Mouse (Mus musculus): Measurements from ENCODE around the gene Guk1. TPM values are rescaled to one million over a fixed set of nuclear protein-coding genes. Genes with fewer than 3 reads are reported as not detected.

Gene Guk1
- total and polyA plus RNA-seq, 3 experiments = 97.5 to 120 (median 113) TPM

- intact Hi-C loops (cut with DNase I) = no loop called here
- peak within 1 kb of the TSS; percentile 27 for H3K9ac ChIP-seq (ENCODE audit: low read depth, low read length)
- H3K27ac ChIP-seq = peak within 1 kb of the TSS; percentile 97
- peak within 1 kb of the TSS; percentile 58 for H3K4me3 ChIP-seq
- no peaks in the 10 kb centered on the region; the same call in 1 of the 2 replicates for H3K4me1 ChIP-seq (ENCODE audit: control insufficient read depth, insufficient read depth, low read length)
- 0 out of 2 replicates have a peak, but pooled peaks cover 3% of the 10 kb centered on the region for H3K36me3 ChIP-seq (ENCODE audit: control insufficient read depth, insufficient read depth, low read length)
- WGBS = 18% methylated on average over 44 of the region's 44 CpGs
- TF ChIP-seq EP300 (IDR thresholded peaks at IDR 0.05; ENCODE audit: insufficient read depth, low read depth, low read length) = no peak
- no peak; the same call in 1 of the 2 replicates for TF ChIP-seq POLR2A (IDR thresholded peaks at IDR 0.05; ENCODE audit: insufficient read depth, low read depth, low read length)
- TF ChIP-seq CTCF (IDR thresholded peaks at IDR 0.05) = no peak
- peak in 1 of 2 experiments; percentile 45 for DNase-seq
- peaks cover 9% of the 10 kb centered on the region; the same call in 1 of the 2 replicates for H3K27me3 ChIP-seq (ENCODE audit: control insufficient read depth, insufficient read depth, low read length)
- H3K79me2 ChIP-seq (replicated peaks; ENCODE audit: control insufficient read depth, insufficient read depth, low read length) = no peaks in the 10 kb centered on the region; the same call in none of the 2 replicates
These were observed 56.0 kb downstream of the Guk1 start, which contains the start of gene Obscn for GRCm38 (mm10) chr11:59135904-59136452. Gene Obscn, minus strand, starts transcription at chr11:59136402.

DNA sequence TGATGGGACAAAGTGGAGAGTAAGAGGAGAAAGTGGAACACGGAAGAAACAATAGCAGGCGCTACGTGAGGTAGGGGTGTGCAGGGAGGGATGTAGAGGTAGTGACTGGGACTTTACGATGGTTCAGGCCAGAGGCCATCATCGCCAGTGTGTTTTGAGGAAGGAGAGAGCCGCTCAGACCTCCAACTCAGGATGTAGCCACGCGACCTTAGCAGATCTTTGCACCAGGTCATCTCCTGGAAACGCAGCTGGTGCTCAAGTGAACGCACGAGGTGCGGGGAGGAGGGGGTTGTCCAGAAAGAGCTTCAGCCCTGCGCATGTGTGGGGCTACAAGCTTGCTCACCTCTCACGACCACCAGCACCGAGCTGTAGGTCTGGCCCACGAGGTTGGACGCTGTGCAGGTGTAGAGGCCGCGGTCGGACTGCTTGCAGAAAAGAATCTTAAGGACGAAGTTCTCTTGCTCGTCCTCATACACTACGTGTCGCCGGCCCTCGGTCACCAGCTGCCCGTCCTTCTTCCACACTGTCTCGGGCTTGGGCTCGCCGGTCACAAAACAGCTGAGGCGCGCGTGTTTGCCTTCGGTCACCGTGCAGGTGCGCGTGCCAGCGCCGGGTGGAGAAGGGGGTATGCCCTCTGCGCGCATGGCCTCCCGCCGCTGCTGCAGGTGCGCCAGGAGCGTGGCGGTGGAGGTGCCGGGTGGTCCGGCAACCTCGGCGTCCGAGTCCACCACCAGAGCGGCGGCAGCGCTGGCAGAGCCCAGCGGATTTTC, 56.8 kb downstream of the Guk1 start:
- TF ChIP-seq POLR2A (IDR thresholded peaks at IDR 0.05; ENCODE audit: insufficient read depth, low read depth, low read length) = no peak
- TF ChIP-seq EP300 (IDR thresholded peaks at IDR 0.05; ENCODE audit: insufficient read depth, low read depth, low read length) = no peak
- TF ChIP-seq CTCF (IDR thresholded peaks at IDR 0.05) = no peak
- Histone ChIP-seq H3K79me2 (replicated peaks; ENCODE audit: control insufficient read depth, insufficient read depth, low read length) (no peaks in the 10 kb centered on the region; the same call in none of the 2 replicates), H3K4me3 (peak overlapping the region; percentile 10; the same call in 1 of the 2 replicates), H3K27me3 (ENCODE audit: control insufficient read depth, insufficient read depth, low read length) (peaks cover 9% of the 10 kb centered on the region; the same call in 1 of the 2 replicates), H3K4me1 (ENCODE audit: control insufficient read depth, insufficient read depth, low read length) (peaks cover 1% of the 10 kb centered on the region; the same call in 1 of the 2 replicates), H3K9ac (ENCODE audit: low read depth, low read length) (peak overlapping the region; percentile 27; the same call in 1 of the 2 replicates), H3K27ac (no peak overlapping the region), H3K36me3 (ENCODE audit: control insufficient read depth, insufficient read depth, low read length) (0 out of 2 replicates have a peak, but pooled peaks cover 3% of the 10 kb centered on the region)
- WGBS = 11% methylated on average over 55 of the region's 55 CpGs
- intact Hi-C loops (cut with DNase I) = no loop called here
- DNase-seq = no peak

DNA sequence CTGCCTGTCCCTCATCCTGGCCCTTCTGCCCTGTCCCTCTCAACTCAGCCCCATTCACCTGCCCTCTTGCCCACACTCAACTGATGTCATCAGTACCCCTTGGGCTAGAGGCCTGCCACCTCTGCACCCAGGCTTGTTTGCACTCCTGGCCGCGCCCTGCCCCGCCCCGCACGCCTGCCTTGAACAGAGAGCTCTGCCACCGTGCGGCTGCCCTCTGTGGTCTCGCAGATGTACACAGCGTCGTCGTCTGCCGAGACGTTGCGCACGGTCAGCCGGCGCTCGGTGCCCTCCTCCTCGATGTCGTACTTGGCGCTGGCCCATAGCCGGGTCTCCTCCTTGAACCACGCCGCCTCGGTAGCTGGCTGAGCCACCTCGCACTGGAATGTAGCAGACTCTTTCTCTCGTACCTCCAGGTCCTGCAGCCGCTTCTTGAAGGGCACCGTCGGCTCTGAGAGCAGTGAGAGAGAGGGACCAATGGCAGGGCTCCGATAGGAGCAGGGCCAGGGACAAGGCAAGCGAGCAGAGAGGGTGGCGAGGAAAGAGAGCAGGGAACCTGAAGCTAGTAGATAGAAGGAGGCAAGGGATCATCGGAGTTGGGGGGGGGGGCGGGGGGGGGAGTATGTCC, 57.5 kb downstream of the Guk1 start:
- 8% methylated on average over 34 of the region's 35 CpGs for whole genome bisulfite sequencing
- intact Hi-C loops (cut with DNase I) = no loop called here
- Histone ChIP-seq H3K27me3 (ENCODE audit: control insufficient read depth, insufficient read depth, low read length) (peaks cover 9% of the 10 kb centered on the region; the same call in 1 of the 2 replicates), H3K27ac (no peak overlapping the region), H3K4me3 (0 out of 2 replicates have a peak overlapping the region, but pooled peaks have one; percentile 6), H3K79me2 (replicated peaks; ENCODE audit: control insufficient read depth, insufficient read depth, low read length) (no peaks in the 10 kb centered on the region; the same call in none of the 2 replicates), H3K36me3 (ENCODE audit: control insufficient read depth, insufficient read depth, low read length) (0 out of 2 replicates have a peak, but pooled peaks cover 3% of the 10 kb centered on the region), H3K4me1 (ENCODE audit: control insufficient read depth, insufficient read depth, low read length) (peaks cover 1% of the 10 kb centered on the region; the same call in 1 of the 2 replicates), H3K9ac (ENCODE audit: low read depth, low read length) (peak overlapping the region; percentile 20; the same call in 1 of the 2 replicates)
- no peak for DNase-seq
- TF ChIP-seq POLR2A (IDR thresholded peaks at IDR 0.05; ENCODE audit: insufficient read depth, low read depth, low read length) = no peak
- TF ChIP-seq CTCF (IDR thresholded peaks at IDR 0.05) = no peak
- TF ChIP-seq EP300 (IDR thresholded peaks at IDR 0.05; ENCODE audit: insufficient read depth, low read depth, low read length) = no peak

Other genes starting within 250 kb of the Guk1 start
- 1 to 10 TPM in 1 of 2 experiments, under 1 TPM in 1; 0.81 to 1.1 TPM for gene Hist3h2ba, start 243.3 kb downstream of the Guk1 start, total RNA-seq (2021)
- 0.67 and 1.5 TPM in 2 replicates for gene Hist3h2ba, start 243.3 kb downstream of the Guk1 start, polyA plus RNA-seq (2012; rRNA removed)
- 10 to 100 TPM; 13.6 to 14.0 TPM for gene Hist3h2a, start 237.5 kb downstream of the Guk1 start, total RNA-seq (2021)
- 12.6 and 15.4 TPM in 2 replicates for gene Hist3h2a, start 237.5 kb downstream of the Guk1 start, polyA plus RNA-seq (2012; rRNA removed)
- gene Trim17, start 237.5 kb downstream of the Guk1 start, total RNA-seq (2021) = under 1 TPM in 1 of 2 experiments, not detected in 1; 0.07 TPM
- gene Trim17, start 237.5 kb downstream of the Guk1 start, polyA plus RNA-seq (2012; rRNA removed) = 0.20 and 0.37 TPM in 2 replicates
- gene Trim11, start 214.1 kb downstream of the Guk1 start, total RNA-seq (2021) = 10 to 100 TPM; 11.9 to 14.0 TPM
- 14.3 and 19.4 TPM in 2 replicates for gene Trim11, start 214.1 kb downstream of the Guk1 start, polyA plus RNA-seq (2012; rRNA removed)
- 100 to 1,000 TPM; 667 to 894 TPM for gene Obscn, start 55.8 kb downstream of the Guk1 start, total RNA-seq (2021)
- 315 and 368 TPM in 2 replicates for gene Obscn, start 55.8 kb downstream of the Guk1 start, polyA plus RNA-seq (2012; rRNA removed)
- gene Iba57, start 28.5 kb downstream of the Guk1 start, total RNA-seq (2021) = 10 to 100 TPM; 14.8 to 17.9 TPM
- 10.6 and 11.8 TPM in 2 replicates for gene Iba57, start 28.5 kb downstream of the Guk1 start, polyA plus RNA-seq (2012; rRNA removed)
- under 1 TPM; 0.45 to 0.57 TPM for gene Gjc2, start 9.0 kb downstream of the Guk1 start, total RNA-seq (2021)
- 0.72 and 0.73 TPM in 2 replicates for gene Gjc2, start 9.0 kb downstream of the Guk1 start, polyA plus RNA-seq (2012; rRNA removed)
- 100 to 1,000 TPM; 113 to 117 TPM for gene Mrpl55, start 10.3 kb upstream of the Guk1 start, total RNA-seq (2021)
- gene Mrpl55, start 10.3 kb upstream of the Guk1 start, polyA plus RNA-seq (2012; rRNA removed) = 78.1 and 110 TPM in 2 replicates
- 1 to 10 TPM; 8.4 to 9.4 TPM for gene 2310033P09Rik, start 16.1 kb upstream of the Guk1 start, total RNA-seq (2021)
- 10.7 and 12.1 TPM in 2 replicates for gene 2310033P09Rik, start 16.1 kb upstream of the Guk1 start, polyA plus RNA-seq (2012; rRNA removed)
- gene Arf1, start 36.1 kb upstream of the Guk1 start, total RNA-seq (2021) = 100 to 1,000 TPM; 245 to 274 TPM
- 345 and 383 TPM in 2 replicates for gene Arf1, start 36.1 kb upstream of the Guk1 start, polyA plus RNA-seq (2012; rRNA removed)
- not detected for gene Wnt3a, start 98.5 kb upstream of the Guk1 start, total RNA-seq (2021)
- gene Wnt3a, start 98.5 kb upstream of the Guk1 start, polyA plus RNA-seq (2012; rRNA removed) = not detected in 2 replicates
- gene Wnt9a, start 114.7 kb upstream of the Guk1 start, total RNA-seq (2021) = 1 to 10 TPM; 4.3 to 4.6 TPM
- 4.6 and 7.2 TPM in 2 replicates for gene Wnt9a, start 114.7 kb upstream of the Guk1 start, polyA plus RNA-seq (2012; rRNA removed)
- not detected for gene Prss38, start 183.4 kb upstream of the Guk1 start, total RNA-seq (2021)
- not detected in 2 replicates for gene Prss38, start 183.4 kb upstream of the Guk1 start, polyA plus RNA-seq (2012; rRNA removed)

All from heart, adult 2 months (tissue).